Mouse (Mus musculus): ENCODE results near the gene Mark2.
"Not testable (repeated sequence)": the region's sequence is repeated elsewhere in the genome, so short reads cannot be mapped to it uniquely, and the experiment has no call there.

- TF ChIP-seq POLR2A (IDR thresholded peaks at IDR 0.05; ENCODE audit: insufficient read depth, low read length); CTCF (IDR thresholded peaks at IDR 0.05; ENCODE audit: low read depth, low read length): not testable (repeated sequence)
- TF ChIP-seq EP300 (IDR thresholded peaks at IDR 0.05; ENCODE audit: insufficient read depth, low read depth, low read length) = peak; percentile 76
Observed at GRCm38 (mm10) chr19:7369469-7369868, 27.8 kb upstream of the Mark2 start.
